Mouse (Mus musculus): ENCODE data around the gene Tmem238.

GRCm38 (mm10) chr7:4771202-4771601 lies 18.3 kb downstream of the Tmem238 start, which contains the start of gene Fam71e2:
- no peak for TF ChIP-seq CTCF (IDR thresholded peaks at IDR 0.05; ENCODE audit: low read depth)
- TF ChIP-seq EP300 (IDR thresholded peaks at IDR 0.05; ENCODE audit: low read depth), result no peak
